ENCODE assay signal across 19 mouse cellular contexts in the genomic region with DNA sequence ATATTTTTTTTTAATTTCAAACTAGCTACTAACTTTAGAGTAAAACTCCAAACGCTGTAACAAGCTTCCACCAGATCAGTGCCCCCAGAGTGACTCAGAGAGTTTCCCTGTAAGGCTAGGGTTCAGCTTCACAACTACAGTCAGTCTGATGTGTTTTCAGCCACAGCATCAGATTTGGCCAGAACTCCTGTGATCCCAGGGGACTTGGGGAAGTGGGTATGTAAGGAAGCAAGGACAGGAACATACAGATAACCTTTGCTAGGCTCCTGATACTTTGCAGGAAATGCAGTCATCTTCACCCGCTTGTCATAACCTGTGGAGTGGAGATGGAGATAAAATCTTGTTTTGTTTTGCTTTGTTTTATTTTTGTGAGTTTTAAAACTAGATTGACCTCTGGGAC.
DNase-seq lines count a peak whose midpoint lies in the region; ATAC-seq lines count a peak whose summit lies in the region.
"Had no signal": no experiment of that assay in that cellular context is flagged by ENCODE, and none has a peak within 500 bp of the region (broad histone marks: within the 10 kb centered on the region; RNA-seq: fewer than 3 reads in every experiment).

No protein-coding gene starts in this region.

- no peaks in the 10 kb centered on the region for H3K9me3 ChIP-seq in kidney, embryonic 16.5 days (ENCODE audit: low read length)
- H3K9me3 ChIP-seq: embryonic facial prominence, embryonic 13.5 days; G1E; heart, embryonic 13.5 days; limb, embryonic 12.5 days; neural tube, embryonic 12.5 days had no signal

- no peak overlapping the region for H3K9ac ChIP-seq in kidney, embryonic 16.5 days (replicated peaks; ENCODE audit: low read length)
- H3K9ac ChIP-seq: embryonic facial prominence, embryonic 13.5 days; heart, embryonic 13.5 days; hindbrain, embryonic 14.5 days; limb, embryonic 12.5 days; liver, embryonic 14.5 days; neural tube, embryonic 12.5 days had no signal

- H3K27ac ChIP-seq in kidney, embryonic 16.5 days (ENCODE audit: low read length) = no peak overlapping the region
- H3K27ac ChIP-seq: embryonic facial prominence, embryonic 13.5 days; heart, embryonic 13.5 days; hindbrain, embryonic 14.5 days; limb, embryonic 12.5 days; liver, embryonic 14.5 days; neural tube, embryonic 12.5 days had no signal

- peak; percentile 28 for DNase-seq in adrenal gland, adult 8-10 months
- no peak for DNase-seq in adrenal gland, postnatal 4 days (ENCODE audit: low spot score in 2 of 2)
- DNase-seq in kidney, adult 9 months = peak; percentile 40
- DNase-seq in right cerebral cortex, adult 18-20 months = no peak
- DNase-seq in thymus, postnatal 4 days = no peak
- no peak for DNase-seq in urinary bladder, postnatal 4 days (ENCODE audit: low spot score in 2 of 2)
- DNase-seq: cerebellum, adult 18-20 months; gastrocnemius, postnatal 14 days; right cerebral cortex, postnatal 25 days; thymus, adult 18-20 months had no signal

- no peak overlapping the region for H3K4me3 ChIP-seq in kidney, embryonic 16.5 days (ENCODE audit: low read length)
- H3K4me3 ChIP-seq: embryonic facial prominence, embryonic 13.5 days; heart, embryonic 13.5 days; limb, embryonic 12.5 days; neural tube, embryonic 12.5 days had no signal

- H3K4me2 ChIP-seq in kidney, embryonic 16.5 days (replicated peaks; ENCODE audit: low read depth, low read length) = no peak overlapping the region
- H3K4me2 ChIP-seq: embryonic facial prominence, embryonic 13.5 days; heart, embryonic 13.5 days; hindbrain, embryonic 14.5 days; limb, embryonic 12.5 days; neural tube, embryonic 12.5 days had no signal

- no peaks in the 10 kb centered on the region for H3K36me3 ChIP-seq in kidney, embryonic 16.5 days (ENCODE audit: insufficient read depth, low read length)
- H3K36me3 ChIP-seq: embryonic facial prominence, embryonic 13.5 days; G1E; heart, embryonic 13.5 days; limb, embryonic 12.5 days; neural tube, embryonic 12.5 days had no signal

- WGBS in kidney, embryonic 16.5 days = 75% methylated on average over 2 of the region's 2 CpGs

- ATAC-seq in kidney, embryonic 16.5 days (ENCODE audit: low FRiP score, low TSS enrichment) = no peak
- peak; percentile 23 for ATAC-seq in inflammation-experienced regulatory T-cells, adult 6 months

- 0 out of 2 replicates have a peak, but pooled peaks cover 3% of the 10 kb centered on the region for H3K4me1 ChIP-seq in kidney, embryonic 16.5 days (ENCODE audit: insufficient read depth, low read length)
- H3K4me1 ChIP-seq: embryonic facial prominence, embryonic 13.5 days; limb, embryonic 12.5 days; neural tube, embryonic 12.5 days had no signal

- no peaks in the 10 kb centered on the region for H3K27me3 ChIP-seq in kidney, embryonic 16.5 days (ENCODE audit: insufficient read depth, low read length)
- H3K27me3 ChIP-seq: embryonic facial prominence, embryonic 13.5 days; heart, embryonic 13.5 days; limb, embryonic 12.5 days; neural tube, embryonic 12.5 days had no signal

Comparison
In these comparisons a context has a peak if more than half of its experiments do, and no peak if none do; other contexts are left out.
1. DNase-seq: peak in adrenal gland, adult 8-10 months (single experiment) and kidney, adult 9 months (single experiment); none in adrenal gland, postnatal 4 days (0 of 2), right cerebral cortex, adult 18-20 months (single experiment), thymus, postnatal 4 days (single experiment) and urinary bladder, postnatal 4 days (0 of 2).